Mouse (Mus musculus) right cerebral cortex, postnatal 4 days (tissue): Measurements from ENCODE around the gene Cep250.
"Not testable (repeated sequence)": the region's sequence is repeated elsewhere in the genome, so short reads cannot be mapped to it uniquely, and the experiment has no call there.

Experiments used
- DNase-seq: peaks from one replicate; pipeline ENCODE4 v3.0.0-alpha.2; 2022

Cep250 gene

DNA sequence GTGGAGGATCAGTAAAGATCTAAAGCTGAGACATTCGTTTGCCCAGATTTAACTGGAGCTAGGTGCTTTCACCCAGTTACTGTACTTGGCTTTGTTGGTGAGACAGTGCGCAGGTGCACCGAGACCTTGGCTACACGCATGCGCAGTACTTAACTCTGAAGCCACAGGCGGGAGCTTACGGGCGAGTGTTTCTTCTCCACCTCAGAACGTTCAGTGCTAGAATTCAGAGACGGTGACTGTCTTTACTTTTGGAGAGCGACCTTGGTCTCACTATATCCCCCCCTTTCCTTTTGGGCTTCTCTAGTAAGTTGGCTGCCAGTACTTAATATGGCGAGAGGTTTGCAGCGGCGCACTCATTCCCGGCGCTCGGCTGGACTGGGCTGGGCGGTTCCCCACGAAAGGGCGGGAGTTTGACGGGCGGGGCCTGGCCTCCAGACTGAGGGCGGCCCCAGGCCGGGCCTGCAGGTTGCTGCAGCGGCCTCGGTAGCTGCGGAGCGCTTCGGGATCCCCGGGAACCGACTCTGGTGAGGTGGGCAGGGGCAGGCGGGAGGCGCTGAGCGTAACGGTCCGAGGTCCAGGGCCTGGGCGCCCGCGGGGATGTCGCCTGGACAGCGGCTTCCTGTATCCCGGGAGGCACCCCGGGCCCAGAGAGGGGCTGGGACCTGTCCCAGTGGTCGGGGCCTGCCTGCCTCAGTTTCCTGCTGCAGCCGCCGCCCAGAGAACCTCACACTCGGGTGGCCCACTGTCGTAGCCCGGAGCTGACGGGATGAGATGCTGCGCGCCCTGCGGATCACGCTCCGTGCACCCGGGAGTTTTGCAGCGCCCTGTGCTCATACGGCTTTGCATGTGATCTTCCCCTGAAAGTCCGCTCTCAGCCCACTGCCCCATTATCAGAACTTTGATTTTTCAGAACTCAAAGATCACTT is at the start of gene Cep250:
Cep250 (plus strand) TSS at position 325 of the 926 bp plus-strand sequence.
- DNase-seq, result peak; percentile 81

DNA sequence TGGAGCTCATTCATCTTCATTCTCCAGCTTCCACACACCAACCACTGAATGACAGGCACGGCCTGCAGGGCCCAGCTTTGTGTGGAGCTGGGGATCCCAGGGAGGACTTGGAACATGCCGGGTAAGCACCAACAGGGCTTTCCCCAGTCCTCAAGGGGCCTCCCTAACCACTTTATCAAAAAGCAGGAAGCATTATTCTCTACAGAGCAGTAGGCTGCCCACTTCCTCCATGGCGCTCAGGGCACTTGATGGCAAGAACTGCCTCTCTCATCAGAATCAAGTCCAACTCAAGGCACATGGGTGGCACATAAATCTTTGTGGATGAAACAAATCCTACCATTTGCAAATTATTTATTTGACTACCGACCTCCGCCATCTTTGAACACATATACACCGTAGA is 41.6 kb upstream of the Cep250 start:
- DNase-seq, result no peak

DNA sequence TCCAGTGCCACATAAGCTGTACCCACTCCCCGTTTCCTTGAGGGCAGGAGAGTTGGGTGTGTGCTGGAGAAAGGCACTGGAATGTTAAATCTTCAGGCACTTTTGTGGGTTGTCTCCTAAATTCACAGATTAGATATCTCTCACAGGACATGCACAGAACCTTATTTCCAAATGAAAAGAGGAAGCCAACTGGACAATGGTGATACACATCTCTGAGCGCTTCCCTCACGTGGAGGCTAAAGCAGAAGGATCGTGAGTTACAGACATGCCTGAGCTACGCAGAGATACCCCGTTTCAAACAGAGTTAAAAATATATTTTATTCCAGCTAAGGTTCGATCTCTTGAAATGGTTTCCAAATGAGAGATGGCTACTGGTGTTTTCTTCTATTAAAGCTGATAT is 33.1 kb upstream of the Cep250 start:
- DNase-seq, result no peak

DNA sequence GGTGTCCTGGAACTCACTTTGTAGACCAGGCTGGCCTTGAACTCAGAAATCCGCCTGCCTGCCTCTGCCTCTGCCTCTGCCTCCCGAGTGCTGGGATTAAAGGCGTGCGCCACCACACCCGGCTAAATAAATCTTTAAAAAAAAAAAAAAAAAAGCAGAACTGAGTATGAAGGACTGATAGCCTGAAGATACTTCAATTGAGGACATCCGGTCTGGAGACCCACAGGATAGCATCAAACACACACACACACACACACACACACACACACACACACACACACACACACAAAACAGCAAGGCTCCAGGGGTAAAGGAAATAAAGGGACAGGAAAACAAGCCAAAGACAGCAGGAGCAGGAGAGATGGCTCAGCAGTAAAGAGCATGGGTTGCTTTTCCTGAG is 31.0 kb upstream of the Cep250 start:
- DNase-seq, result not testable (repeated sequence)

DNA sequence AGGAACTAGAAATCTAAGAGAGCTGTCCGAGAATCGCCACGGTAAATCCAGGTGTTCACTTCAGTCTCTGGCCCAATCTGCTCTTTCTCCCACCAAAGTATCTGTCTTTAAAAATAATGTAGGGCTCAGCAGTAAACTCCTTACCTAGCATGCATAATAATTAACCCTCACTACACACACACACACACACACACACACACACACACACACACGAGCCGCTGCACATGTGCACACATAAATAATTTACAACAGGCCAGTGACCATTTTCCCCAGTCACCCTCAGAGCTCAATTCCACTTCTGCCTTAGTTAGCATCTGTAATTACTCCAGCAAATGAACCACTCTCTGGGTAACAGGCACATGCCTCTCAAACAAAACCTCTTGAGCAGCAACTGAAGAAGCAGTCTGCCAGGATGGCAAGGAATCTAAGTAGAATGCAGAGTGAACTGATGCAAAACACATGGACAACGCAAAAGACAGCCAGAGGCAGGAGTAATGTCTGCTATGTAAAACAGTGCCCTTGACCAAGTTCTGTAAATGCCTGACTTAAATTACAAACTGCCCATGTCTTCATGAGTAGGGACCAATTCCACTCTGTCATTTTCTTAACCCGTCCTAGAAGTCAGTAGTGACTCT is 27.4 kb upstream of the Cep250 start:
- DNase-seq, result no peak

DNA sequence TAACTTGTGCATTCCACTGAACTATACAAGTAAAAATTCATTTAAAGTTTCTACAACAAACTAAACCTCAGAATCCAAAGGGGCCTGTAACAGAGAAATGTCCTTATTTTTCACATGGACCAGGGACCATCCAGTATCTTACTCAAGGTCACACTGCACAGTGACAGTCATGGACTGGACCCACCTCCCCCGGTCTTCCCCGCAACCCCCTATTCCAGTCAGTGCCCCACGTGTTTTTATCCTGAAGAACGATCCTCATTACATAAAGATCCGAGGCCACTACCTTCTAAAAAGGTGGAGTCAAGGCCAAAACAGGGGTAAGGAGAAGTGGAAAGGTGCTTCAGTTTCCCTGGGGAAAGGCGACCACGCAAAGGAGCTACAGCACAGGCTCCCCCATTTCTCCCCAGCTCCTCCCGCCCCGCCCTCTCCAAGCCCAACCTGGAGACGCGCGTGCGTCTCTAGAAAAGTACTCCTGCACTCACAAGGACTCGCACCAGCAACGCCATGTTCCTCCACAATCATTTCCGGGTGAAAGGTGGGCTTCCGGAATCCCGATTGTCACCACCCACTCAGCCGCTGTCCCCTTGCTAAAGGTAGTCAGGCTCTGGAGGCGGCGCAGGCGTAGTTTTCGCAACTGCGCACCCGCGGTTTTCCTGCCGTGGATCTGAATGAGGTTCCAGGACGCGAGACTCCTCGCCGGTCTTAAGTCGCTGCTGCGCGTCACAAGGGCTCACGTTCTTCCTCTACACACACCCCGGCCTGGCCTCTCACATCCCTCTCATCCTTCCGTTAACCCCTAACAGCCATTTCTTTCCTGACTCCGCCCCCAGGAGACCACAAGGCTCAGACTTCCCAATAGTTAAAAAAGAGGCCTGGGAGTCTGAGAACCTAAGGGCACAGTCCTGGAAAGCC is 26.5 kb upstream of the Cep250 start, which contains the start of gene Uqcc1:
Uqcc1 (minus strand) TSS at position 780 of the 912 bp plus-strand sequence.
- DNase-seq, result peak; percentile 91

DNA sequence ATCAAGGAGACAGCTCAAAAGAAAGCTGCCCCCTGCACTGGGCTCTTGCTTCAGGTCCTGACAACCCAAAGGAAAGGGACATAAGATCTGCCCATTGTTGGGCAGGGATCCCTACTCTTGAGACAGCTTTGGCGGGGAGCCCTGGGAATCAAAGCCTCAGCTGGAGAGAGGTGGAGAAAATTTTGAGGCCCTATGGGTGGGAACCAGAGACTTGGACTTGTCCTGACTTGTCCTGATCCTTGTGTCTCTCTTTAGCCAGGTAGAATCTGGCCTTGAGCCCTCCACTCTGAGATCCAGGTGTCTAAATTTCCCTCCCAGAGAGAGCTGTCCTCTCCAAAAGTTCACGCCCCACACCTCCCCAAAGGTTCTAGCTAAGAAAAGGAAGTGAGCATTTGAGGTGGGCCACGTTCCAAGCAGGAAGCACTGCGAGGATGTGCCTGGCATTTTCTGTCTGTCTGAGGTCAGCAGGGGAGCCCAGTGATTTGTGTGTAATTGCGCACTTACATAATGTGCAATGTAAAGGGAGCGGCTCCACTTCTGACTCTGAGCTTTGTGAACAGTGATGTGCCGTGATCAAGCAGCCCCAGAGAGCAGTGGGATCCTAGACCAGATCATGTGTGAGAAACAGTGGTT is 16.2 kb upstream of the Cep250 start:
- no peak for DNase-seq

DNA sequence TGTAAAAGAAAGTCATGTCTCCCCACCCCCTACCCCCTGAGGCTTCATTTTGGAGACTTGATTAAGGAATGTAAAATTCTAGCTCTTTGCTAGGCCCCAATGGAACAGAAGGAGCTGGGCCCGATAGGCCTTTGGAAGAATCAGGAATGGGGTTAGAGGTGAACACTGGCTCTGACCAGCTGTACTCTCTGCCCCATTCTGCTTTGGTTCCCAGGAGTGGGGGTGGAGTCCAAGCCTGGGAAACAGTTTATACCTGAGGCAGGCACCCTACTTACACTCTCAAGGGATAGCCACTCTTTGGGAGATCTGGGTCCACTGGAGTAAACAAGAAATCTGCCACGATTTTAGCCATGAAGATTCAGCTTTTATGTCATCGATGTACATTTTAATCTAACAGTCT is 15.6 kb upstream of the Cep250 start, which contains the start of gene Gm15557:
Gm15557 (plus strand) TSS at position 48 of the 400 bp plus-strand sequence.
- DNase-seq, result no peak

DNA sequence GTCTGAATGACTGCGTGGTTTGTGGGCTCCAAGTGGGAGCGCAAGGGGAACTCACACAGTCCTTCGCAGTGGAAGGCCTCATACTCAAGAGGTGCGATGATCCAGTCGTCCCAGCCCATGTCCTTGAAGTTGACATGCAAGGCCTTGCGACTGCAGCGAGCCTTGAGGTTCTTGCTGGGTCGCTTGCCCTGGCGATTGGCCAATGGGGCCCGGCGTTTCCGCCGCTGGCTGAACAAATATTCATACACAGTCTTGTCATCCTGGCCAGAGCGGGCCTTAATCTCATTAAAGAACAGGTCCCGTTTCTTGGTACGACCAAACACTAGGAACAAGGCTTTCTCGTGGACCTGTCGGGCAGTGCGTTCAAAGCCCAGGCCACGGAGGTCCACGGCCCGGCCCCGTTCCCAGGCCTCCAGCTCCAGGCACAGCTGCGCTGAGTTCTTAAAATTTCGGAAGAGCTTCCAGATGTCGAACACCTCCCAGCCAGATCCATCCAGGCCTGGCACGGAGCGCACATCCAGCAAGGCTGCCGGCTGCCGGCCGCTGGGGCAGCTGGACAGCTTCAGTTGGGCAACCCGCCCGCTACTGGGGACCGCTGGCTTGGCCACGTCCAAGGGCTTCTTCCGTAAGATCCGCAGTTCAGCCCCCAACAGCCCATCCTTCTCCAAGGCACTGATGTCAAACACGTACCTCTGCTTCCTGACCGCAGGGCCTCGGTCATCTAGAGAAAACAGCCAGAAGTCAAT is 14.4 kb upstream of the Cep250 start:
- no peak for DNase-seq

DNA sequence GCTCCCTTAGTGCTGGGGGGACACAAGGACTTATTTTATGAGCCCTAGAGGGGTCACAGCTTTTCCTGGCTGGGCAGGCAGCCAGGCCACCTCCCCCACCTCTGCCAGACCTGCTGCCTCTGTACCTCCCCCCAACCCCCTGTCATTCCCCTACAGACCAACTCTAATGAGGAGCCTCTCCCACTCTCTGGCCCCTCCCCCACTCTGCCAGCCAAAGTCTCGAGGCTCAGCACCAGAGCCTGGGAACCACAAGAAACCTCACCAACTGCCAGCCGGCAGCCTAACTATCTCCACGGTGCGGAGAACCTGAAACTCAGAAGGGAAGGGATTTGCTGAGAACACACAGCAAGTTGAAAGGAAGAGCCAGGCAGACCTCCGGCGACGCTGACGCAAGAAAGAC is 12.8 kb upstream of the Cep250 start:
- DNase-seq, result peak; percentile 19

DNA sequence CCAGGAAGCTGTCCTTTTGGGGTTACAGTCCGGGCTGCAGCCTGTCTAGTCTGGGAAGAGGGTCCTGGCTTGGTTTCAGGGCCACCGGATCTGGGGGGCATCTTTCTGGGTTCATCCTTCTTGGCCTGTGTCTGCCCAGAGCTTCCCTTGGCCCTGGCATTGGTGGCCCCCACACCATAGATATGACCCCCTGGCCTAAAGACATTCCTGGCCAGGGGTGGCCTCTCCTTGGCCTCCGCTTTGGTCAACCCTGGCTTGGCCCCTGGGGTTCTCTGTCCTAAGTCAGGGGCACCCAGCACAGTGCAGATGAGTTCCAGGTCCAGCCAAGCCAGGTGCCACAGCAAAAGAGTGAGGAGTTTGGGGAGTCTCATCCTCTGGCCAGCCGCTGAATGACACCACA is 11.6 kb upstream of the Cep250 start:
- no peak for DNase-seq

DNA sequence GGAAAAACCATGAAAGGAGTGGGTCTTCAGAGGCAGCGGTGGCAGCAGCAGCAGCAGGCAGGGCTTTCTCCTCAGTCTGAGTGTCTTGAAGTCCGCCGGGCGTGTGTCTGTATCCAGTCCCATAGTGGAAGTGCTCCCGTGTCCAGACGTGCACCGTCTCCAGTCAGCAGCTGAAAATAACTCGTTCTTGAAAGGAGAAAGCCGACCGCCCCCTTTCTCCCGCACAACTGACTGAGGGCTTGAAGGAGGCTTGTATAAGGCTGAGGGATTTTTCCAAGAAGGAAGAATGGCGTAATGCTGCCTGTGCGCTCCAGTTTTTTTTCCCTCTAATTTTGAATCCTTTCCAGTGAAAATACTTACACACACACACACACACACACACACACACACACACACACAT is 11.1 kb upstream of the Cep250 start, which contains the start of gene Gdf5:
Gdf5 (minus strand) TSS at position 244 of the 400 bp plus-strand sequence.
- no peak for DNase-seq

DNA sequence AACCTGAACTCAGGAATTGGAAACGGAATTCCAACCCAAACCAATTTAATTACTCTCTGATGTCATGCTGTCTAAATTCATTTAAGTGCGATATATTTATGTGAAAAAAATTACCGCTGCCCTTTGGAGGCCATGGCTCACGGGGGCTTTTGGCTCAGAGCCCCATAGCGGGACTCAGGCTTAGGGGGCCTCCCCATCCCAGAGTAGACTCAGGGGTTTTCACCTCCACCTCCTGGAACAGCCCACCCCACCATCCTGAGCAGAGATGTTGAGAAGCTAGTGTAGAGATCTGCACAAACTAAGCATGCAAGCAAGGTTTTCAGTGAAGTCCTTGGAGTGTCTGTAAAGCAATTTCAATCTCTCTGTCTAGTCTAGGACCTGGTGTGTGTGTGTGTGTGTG is 10.7 kb upstream of the Cep250 start:
- no peak for DNase-seq

DNA sequence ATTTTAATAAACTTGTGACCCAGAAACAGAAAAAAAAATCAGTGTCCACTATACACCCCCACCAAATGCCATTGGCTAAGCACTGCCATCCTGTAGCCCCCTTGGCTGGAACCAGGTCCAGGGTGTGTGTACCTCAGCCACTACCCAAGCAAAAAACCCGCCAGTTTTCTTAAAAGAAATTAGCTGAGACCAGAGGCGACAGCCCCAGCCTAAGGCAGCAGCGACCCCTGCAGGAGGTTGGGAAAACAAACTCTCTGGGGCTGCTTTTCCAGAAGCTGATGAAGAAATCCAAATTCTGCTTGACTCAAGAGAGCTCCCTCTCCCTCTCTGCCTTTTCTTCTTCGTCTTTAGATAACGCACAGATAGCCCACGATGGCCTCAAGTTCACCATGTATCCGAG is 10.2 kb upstream of the Cep250 start:
- DNase-seq, result peak; percentile 87

DNA sequence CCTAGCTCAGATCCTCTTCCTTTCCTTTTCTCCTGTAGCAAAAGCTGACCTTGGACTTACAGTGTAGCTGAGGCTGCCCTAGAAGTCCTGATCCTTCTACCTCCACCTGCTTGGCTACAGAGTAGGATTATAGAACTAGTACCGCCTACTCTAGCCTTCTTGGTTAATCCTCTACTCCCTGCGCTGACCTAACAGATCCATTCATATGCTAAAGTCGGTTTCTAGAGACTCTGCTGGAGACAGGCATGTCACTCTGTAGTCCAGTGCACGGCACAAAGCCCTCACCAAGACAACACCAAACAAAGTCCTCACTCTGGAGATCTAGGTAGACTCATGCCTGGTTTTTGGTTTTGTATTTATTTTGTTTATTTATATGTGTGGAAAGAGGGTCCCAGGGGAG is 9.8 kb upstream of the Cep250 start:
- DNase-seq, result no peak

DNA sequence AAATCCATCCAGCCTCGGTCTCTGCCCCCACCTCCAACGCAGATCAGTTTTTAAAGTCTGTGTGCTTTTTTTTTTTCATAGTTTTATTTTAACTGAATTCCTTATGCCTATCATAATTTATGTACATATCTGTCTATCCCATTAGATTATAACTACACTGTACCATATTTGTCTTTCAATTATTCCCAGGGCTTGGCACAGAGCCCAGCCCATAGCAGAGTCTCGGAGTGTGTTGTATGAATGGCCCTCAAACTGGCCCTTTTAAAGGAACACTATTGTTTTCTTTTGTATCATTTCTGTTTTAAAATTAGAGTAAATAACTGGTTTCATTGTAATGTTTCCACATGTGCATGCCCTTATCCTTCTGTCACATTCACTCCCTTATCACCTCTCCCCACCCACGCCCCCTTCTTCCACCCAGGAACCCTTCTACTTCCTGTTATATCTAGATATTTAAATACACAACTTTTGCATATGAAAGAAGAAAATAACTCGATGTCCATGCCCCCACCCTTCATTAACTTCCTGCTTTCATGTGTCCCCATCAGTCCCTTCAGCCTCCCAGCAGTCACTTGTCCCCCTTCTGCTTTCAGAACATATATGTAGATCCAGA is 8.8 kb upstream of the Cep250 start:
- DNase-seq, result no peak

DNA sequence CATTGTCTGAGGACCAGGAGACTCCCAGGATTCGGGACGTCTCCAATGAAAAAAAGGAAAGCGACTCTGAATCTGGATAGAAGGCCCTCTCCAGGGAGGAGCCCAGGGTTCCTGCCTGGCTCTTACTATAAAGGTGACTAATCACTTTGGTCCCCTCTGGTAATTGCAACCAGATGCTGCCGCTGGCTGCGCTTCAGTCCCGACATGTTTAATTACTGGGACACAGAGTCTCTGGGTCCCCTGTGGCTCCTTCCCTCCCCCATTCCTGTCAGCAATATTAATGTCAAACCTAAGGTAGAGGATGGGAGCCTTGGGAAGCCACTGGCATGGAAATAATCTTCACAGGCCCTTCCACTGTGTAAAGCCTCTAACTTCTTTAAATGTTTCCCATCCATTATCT is 6.9 kb upstream of the Cep250 start:
- DNase-seq, result no peak

DNA sequence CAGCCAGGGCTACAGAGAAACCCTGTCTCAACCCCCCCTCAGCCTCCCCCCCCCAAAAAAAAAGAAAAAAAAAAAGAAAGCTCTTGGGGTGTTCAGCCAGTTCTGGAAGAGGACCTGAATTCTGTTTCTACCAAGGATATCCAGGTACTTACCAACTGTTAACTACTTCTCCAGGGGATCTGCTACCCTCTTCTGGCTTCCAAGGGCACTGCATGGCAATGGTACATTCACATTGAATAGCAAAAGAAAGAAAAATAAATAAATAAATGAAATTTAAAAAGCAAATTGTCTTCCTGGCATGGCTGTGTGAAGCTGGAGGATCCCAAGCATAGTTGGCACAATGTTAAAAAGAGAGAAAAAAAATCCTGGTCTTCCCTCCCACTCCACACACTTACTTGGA is 4.3 kb upstream of the Cep250 start:
- DNase-seq, result peak; percentile 62

DNA sequence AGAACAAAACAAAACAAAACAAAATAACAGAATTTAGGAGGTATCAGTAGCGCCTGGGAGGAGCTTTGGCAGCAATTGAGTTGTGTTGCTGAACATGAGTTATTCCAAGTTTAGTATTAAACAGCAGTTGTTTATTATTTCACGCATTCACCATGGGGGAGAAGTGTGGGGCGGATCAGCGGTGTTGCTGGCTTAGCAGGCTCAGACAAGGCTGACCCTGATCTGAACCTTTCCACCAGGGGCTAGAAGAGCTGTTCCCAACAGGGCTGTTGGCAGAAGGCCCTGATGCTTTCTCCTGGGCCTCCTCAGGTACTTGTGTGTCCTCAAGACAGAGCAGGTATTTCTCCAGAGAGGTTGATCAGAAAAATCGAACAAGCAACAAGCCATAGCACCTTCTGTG is 3.7 kb downstream of the Cep250 start:
- DNase-seq, result no peak

DNA sequence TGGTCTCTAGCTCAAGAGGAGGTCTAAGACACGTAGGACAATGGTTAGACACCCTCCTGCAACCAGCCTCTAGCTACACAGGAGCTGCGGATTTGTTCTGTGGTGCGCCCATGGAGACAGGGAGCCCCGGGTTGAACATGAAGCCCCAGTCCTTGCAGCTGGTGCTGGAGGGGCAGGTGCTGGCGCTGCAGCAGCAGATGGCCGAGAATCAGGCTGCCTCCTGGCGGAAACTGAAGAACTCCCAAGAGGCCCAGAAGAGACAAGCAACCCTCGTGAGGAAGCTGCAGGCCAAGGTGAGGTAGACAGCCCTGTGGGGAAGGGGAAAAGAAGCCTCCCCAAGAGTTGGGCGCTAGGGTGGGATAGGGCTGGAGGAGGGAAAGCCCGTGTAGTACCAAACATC is 5.6 kb downstream of the Cep250 start:
- DNase-seq, result no peak

DNA sequence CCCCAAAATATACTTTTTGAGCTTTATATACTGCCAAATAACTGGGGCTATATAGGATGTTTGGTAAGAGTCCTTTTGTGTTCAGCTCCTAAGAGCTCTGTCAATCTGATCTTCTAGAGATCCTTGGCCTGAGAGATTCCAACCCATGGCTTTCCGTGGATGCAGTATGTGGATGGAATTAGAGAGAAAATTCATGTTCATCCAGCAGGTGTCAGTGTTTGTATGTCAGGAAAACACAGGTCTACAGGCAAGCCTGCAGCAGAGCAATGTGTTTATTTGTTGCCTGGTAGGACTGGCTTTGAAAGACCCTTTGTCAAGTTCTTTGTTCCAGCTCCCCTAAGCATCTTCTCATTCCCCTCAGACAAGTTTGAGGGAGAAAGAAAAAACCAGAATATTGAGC is 6.7 kb downstream of the Cep250 start:
- no peak for DNase-seq
